Mouse (Mus musculus) skeletal muscle tissue, adult 2 months (tissue): Measurements from ENCODE around the gene Sspn.
A peak's percentile ranks its signal among the peaks of the same experiment; 100 is the strongest.

ENCODE experiments used
- DNase-seq: peaks from one replicate; pipeline ENCODE4 v3.0.0-alpha.2; 2012; ENCODE audit warnings: low read depth, low spot score

Sspn gene

GRCm38 (mm10) chr6:145931341-145931740 is at the start of gene Sspn:
Sspn (plus strand) TSS chr6:145931641.
- DNase-seq: no peak

GRCm38 (mm10) chr6:145883010-145883409 is 48.4 kb upstream of the Sspn start:
- DNase-seq: no peak

- DNase-seq: no peak
Observed at GRCm38 (mm10) chr6:145883668-145884067, 47.8 kb upstream of the Sspn start.

- no peak for DNase-seq
Observed at GRCm38 (mm10) chr6:145885069-145885468, 46.4 kb upstream of the Sspn start.

GRCm38 (mm10) chr6:145886277-145886676 is 45.2 kb upstream of the Sspn start:
- DNase-seq: no peak

GRCm38 (mm10) chr6:145887719-145888118 is 43.7 kb upstream of the Sspn start:
- no peak for DNase-seq

- DNase-seq: no peak
Observed at GRCm38 (mm10) chr6:145891951-145892350, 39.5 kb upstream of the Sspn start.

GRCm38 (mm10) chr6:145892381-145893265 is 38.8 kb upstream of the Sspn start:
- DNase-seq: no peak

GRCm38 (mm10) chr6:145893366-145894021 is 37.9 kb upstream of the Sspn start:
- DNase-seq: peak; percentile 9

GRCm38 (mm10) chr6:145894669-145895342 is 36.6 kb upstream of the Sspn start:
- DNase-seq: no peak

- no peak for DNase-seq
Observed at GRCm38 (mm10) chr6:145904169-145904568, 27.3 kb upstream of the Sspn start.

- DNase-seq: no peak
Observed at GRCm38 (mm10) chr6:145904616-145905015, 26.8 kb upstream of the Sspn start.

GRCm38 (mm10) chr6:145906096-145906890 is 25.1 kb upstream of the Sspn start:
- DNase-seq: peak; percentile 35

- no peak for DNase-seq
Observed at GRCm38 (mm10) chr6:145909943-145910342, 21.5 kb upstream of the Sspn start.

GRCm38 (mm10) chr6:145910469-145911426 is 20.7 kb upstream of the Sspn start:
- no peak for DNase-seq

GRCm38 (mm10) chr6:145912232-145912631 is 19.2 kb upstream of the Sspn start:
- no peak for DNase-seq

GRCm38 (mm10) chr6:145915435-145915834 is 16.0 kb upstream of the Sspn start:
- DNase-seq: no peak

GRCm38 (mm10) chr6:145916401-145916800 is 15.0 kb upstream of the Sspn start:
- no peak for DNase-seq

GRCm38 (mm10) chr6:145918236-145918635 is 13.2 kb upstream of the Sspn start:
- no peak for DNase-seq

GRCm38 (mm10) chr6:145923594-145923993 is 7.8 kb upstream of the Sspn start:
- no peak for DNase-seq
